Mouse (Mus musculus): ENCODE data around the gene Olfr695.
"Not testable (repeated sequence)": the region's sequence is repeated elsewhere in the genome, so short reads cannot be mapped to it uniquely, and the experiment has no call there.

Olfr695 gene

DNA sequence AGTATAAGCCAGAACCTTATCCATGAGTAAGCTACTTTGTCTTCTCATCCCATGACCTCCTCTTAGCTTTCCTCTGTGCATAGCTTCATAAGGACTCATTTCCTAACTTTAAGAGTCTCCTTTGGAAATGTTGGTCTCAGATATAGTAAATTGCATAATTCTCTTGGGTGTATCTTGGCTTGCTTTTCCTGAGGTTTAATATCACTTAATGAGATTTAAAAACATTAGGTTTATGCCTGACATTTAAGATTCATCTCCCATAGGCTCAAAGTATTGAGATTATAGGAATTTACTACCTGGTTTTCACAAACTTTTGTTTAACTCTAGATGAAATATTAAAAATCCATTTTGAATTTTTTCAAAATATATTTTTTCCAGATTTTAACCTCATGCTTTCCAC lies at the start of gene Olfr695:
Gene Olfr695 (minus strand): TSS at position 101 of the 400 bp plus-strand sequence.
- DNase-seq (ENCODE audit: low read depth) = no peak

DNA sequence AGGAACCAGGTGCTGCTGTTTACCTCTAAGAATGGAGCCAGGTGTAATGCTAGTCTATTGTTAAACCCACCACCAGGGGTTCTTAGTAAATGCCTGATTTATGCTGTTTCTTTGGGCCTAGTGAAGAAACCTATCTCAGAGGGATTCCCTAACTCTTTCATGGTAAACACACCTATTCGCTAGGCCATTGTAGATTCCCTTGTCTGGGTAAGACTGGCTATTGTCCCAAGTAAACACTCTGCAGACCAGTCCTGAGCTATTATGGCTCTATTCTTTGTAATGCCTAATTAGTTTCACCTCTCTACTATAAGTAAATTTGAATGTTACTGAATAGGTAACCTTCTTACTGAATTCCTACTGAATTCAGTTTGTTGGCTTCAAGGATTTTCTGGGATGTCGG lies 44.8 kb upstream of the Olfr695 start:
- not testable (repeated sequence) for DNase-seq (ENCODE audit: low read depth)

DNA sequence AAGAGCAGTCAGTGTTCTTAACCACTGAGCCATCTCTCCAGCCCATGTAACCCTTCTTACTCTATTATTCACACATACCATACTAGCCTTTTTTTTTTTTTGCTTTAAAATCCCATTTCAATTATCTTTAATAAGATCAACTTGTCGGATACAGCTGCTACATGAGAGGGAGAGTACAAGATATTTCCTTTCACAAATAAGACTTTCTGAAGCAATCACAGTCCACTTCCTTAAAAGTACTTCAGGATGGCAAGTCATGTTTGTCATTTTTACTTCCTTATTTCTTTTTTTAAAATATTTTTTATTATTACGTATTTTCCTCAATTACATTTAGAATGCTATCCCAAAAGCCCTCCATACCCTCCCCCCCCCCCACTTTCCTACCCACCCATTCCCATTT lies 42.6 kb upstream of the Olfr695 start:
- no peak for DNase-seq (ENCODE audit: low read depth)

DNA sequence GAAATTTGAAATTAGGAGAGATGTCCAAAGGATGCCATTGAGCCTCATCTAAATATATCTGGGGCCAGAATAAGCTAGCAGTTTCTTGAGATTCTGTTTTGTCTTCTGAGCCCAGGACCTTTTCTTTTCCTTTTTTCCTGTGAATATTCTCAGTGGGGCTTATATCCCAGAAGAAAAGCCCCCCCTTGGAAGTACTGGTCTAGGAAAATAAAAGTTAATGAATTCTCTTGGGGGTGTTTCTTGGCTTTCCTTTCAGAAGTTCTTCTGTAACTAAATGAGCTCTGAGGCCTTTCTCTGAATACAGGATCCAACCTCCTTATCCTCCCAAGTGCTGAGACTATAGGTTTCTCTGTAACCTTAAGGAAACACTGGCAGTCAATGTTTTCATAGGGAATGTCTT lies 39.1 kb upstream of the Olfr695 start, which contains the start of gene Olfr698:
Gene Olfr698 (minus strand): TSS at position 101 of the 400 bp plus-strand sequence.
- DNase-seq (ENCODE audit: low read depth) = no peak

DNA sequence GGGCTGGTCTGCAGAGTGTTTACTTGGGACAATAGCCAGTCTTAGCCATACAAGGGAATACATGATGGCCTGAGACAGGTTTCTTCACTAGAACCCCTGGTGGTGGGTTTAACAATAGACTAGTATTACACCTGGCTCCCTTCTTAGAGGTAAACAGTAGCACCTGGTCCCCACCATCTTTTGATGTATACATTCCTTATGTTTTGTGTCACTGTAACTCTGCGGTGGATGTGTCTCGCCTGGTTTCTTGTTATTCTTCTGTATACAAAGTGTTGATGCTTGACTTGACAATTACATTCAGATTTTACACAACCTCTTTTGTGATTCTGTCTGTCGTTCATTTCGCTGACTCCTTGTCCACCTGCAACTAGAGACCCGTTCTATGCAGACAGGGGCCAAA lies 29.6 kb upstream of the Olfr695 start:
- no peak for DNase-seq (ENCODE audit: low read depth)

DNA sequence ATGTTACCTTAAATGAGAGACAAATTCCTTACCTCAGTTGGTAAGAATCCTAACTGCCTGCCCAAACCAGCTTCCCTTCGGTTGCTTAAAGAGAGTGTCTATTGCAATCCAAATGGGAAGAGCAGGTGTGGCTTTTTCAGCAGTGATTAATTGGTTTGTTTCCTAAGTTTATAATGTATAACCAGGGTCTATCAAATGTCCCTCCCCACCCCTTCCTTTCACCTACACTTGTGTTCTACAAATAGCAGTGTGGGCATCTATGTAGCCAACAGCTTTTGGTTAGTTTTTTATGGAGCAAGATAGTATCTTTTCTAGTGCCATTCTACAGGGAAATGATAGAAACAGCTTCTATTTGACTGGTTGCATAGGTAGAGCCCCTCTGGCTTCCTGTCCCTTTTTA lies 26.1 kb upstream of the Olfr695 start, which contains the start of gene Olfr697:
Gene Olfr697 (minus strand): TSS at position 101 of the 400 bp plus-strand sequence.
- DNase-seq (ENCODE audit: low read depth) = no peak

DNA sequence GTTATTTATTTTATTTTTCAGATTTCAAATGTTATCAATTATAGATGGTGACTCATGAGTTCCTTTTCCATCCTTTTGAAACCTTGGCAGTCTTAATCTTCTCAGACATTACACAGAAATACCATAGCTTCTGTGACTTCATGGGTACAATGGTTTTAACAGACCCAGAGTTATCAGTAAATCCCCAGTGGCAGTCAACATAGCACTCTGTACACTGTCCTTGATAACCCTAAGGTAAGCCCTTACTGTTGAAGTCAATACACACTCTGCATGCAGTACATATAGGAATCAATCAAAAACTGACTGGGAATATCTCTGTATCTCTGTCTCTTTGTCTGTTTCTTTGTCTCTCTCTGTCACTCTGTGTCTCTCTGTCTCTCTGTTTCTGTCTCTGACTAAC lies 20.8 kb upstream of the Olfr695 start:
- DNase-seq (ENCODE audit: low read depth) = no peak

DNA sequence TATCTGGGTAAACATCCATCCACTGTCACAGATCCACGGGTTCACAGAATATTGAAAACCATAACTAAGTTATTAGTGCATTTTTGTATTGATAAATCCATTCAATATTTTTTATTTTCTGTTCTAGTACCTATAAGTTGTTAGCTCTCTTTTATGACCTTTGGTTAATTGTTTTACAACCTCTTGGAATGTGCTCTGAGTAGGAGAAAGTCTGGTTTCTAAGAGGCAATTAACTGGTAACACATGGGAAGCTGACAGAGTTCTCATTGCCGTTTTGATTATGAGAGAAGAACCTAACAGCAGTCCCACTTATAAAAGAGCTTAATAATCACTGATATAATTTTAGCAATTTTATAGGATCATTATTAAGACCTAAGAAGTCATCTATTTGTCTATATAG lies 17.5 kb upstream of the Olfr695 start:
- DNase-seq (ENCODE audit: low read depth) = no peak

DNA sequence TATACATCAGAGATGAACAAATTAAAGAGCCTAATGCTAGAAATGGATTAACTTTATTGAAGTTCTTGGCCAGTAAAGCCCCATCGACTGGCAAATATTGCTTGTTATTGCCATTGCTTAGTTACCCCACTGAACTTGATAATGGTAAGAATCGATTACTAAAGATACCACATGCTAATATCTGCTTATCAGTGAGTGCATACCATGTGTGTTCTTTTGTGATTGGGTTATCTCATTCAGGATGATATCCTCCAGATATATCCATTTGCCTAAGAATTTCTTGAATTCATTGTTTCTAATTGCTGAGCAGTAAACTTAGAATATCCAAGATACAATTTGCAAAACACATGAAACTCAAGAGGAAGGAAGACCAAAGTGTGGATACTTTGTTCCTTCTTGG lies 9.5 kb upstream of the Olfr695 start:
- not testable (repeated sequence) for DNase-seq (ENCODE audit: low read depth)

DNA sequence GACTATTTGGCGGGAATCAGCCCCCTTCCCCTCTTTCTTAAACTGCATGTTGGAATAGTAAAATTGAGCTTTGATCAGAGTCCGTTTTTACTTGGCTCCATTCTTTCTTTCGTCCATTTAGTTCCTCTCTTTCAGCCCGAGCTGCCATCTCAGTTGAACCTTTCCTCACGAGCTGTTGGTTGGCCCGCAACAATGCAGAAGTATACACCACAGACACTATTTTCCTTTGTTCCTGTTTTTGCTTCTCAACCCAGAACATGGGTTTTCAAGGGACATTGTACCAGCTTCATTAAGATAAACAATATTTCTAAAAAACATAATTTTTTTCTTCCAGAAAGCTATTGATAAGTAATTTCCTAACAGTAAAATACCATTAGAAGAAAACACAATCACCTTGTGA lies 4.7 kb downstream of the Olfr695 start:
- DNase-seq (ENCODE audit: low read depth) = no peak

DNA sequence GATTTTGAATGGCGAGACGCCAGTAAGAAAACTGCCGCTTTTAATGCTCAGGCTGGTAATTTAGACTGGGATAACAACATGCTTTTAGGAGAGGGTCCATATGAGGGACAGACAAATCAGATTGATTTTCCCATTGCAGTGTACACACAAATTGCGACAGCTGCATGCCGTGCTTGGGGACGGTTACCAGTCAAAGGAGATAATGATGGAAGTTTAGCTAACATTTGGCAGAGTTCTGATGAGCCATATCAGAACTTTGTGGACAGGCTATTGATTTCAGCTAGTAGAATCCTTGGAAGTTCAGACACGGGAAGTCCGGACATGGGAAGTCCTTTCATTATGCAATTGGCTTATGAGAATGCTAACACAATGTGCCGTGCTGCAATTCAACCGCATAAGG lies 8.5 kb downstream of the Olfr695 start:
- not testable (repeated sequence) for DNase-seq (ENCODE audit: low read depth)

DNA sequence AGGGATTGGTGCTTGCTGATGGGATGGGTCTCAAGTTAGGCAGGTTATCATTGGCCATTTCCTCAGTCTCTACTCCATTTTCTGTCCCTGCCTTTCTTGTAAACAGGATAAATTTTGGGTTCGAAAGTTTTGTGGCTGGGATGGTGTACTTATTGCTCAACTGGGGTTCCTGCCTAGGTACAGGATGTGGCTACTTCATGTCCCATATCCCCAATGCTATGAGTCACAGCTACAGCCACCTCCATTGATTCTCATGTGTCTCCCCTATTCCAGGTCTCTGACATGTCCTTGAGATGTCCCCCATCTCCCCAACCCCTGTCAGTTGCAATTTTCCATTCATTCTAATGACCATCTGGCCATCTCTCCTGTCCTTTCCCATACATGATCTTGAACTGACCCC lies 19.3 kb downstream of the Olfr695 start:
- no peak for DNase-seq (ENCODE audit: low read depth)

DNA sequence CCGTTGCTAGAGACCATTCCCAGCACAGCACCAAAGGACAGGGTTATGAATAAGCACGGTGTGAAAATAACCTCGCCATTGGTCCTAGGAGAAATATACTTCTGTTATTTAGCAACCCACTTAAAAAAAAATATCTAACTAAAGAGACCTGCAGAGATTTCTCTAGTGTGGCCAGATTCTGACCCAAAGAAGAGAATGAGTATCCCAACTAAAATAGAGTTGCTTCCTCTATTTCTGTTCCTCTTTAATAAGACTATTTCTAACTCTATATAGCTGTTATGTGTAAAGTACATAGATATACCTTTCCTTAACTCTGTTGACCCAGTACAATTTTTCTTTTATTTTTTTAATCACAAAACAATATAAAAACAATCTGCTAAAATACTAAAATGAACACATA lies 23.2 kb downstream of the Olfr695 start:
- DNase-seq (ENCODE audit: low read depth) = no peak

DNA sequence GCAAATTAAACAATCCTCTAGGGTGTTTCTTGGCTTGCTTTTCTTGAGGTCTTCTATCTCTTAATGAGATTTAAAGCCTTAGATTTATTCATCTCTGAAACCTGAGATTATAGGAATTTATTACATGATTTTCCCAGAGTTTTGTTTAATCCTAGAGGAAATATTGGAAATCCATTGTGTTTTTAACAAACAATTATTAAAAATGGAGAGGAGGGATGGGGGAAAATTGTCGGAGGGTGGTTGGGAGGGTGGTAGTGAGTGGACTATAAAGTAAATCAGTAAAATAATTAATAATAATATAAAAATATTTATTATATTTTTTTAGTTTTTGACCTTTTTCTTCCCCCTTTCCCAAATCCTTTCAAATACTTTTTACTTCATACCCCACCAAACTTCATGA lies 24.5 kb downstream of the Olfr695 start, which contains the start of gene Olfr694:
Gene Olfr694 (minus strand): TSS at position 101 of the 400 bp plus-strand sequence.
- DNase-seq (ENCODE audit: low read depth) = no peak

DNA sequence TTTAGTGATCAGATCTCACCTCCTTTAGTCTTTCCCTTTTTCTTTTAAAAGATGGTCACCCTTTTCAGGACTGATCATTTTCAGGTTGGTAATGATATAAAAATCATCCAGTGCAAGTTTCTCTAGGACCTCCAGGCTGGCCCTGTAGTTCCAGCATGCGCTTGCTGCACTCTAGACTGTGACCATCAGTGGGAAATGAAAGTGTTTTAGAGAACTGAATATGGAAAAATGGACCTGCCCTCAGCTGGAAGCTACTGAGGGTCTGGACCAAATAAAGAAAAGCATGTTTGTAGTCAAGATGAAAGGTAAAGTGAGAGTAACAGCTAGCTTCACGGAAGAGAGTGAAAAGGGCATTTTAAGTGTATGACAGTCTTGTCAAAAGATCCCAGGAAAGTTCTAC lies 30.8 kb downstream of the Olfr695 start:
- DNase-seq (ENCODE audit: low read depth) = no peak

DNA sequence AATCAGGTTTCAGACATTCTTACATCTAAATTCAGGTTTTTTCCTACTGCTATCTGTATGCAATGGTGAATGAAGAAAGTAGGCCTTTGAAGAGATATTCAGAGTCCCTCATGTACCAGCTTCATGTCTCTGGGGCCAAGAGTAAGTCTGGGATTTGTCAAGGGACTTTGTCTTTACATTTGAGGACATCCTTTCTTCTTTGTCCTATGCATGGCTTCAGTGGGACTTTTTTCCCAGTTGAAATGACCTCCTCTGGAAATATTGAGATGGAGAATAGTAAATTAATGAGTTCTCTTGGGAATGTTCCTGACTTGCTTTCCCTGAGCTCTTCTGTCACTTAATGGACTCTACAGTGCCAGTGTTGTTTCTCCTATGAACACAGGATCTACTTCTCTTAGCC lies 35.7 kb downstream of the Olfr695 start, which contains the start of gene Olfr693:
Gene Olfr693 (minus strand): TSS at position 101 of the 400 bp plus-strand sequence.
- no peak for DNase-seq (ENCODE audit: low read depth)

Measured in fibroblast of lung, adult 2 months (primary cell).